Mouse (Mus musculus): Measurements from ENCODE around the gene Dclk1. TPM values are rescaled to one million over a fixed set of nuclear protein-coding genes. Genes with fewer than 3 reads are reported as not detected.

The Dclk1 gene
- polyA plus RNA-seq, 1 experiment = 2.2 TPM

DNA sequence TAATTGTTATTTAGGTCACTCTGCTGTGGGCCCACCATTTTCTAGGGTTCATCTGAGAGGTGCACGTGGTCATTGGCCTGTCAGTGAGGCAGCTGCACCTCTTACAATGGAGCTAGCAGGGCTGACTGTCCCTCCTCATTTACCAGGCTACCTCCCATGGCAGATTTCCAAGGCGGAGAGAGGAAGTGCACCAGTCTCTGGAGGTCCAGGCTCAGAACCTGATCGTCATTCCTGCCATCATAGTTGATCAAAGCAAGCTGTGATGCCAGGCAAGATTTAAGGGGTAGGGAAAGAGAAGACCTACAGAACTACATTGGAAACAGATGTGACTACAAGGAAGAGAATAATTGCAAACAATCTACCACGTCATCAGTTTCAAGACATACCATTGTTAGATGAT, 308.8 kb downstream of the Dclk1 start:
- H3K79me3 ChIP-seq (ENCODE audit: low read depth) = no peaks in the 10 kb centered on the region
- no peak overlapping the region for H3K4me3 ChIP-seq (ENCODE audit: insufficient read depth, poor library complexity, severe bottlenecking)
- no peak overlapping the region for H3ac ChIP-seq (ENCODE audit: control insufficient read depth, insufficient read length, low read depth)
- TF ChIP-seq USF1 (IDR thresholded peaks at IDR 0.05; ENCODE audit: low read depth) (no peak), MYOD1 (IDR thresholded peaks at IDR 0.05; ENCODE audit: control insufficient read depth, insufficient read length, low read depth) (no peak), FOSL1 (IDR thresholded peaks at IDR 0.05; ENCODE audit: insufficient read depth, low read length, poor library complexity, severe bottlenecking) (no peak), MAX (IDR thresholded peaks at IDR 0.05) (no peak), CEBPB (IDR thresholded peaks at IDR 0.05; ENCODE audit: low read depth) (no peak), MYOG (IDR thresholded peaks at IDR 0.05; ENCODE audit: control insufficient read depth, extremely low read depth, insufficient read length) (no peak), CTCF (IDR thresholded peaks at IDR 0.05; ENCODE audit: control insufficient read depth, insufficient read depth, insufficient read length) (no peak)
- H3K27me3 ChIP-seq (ENCODE audit: control insufficient read depth, insufficient read depth, insufficient read length) = no peaks in the 10 kb centered on the region
- H3K36me3 ChIP-seq (ENCODE audit: control insufficient read depth, insufficient read depth) = no peaks in the 10 kb centered on the region
- no peaks in the 10 kb centered on the region for H3K79me2 ChIP-seq (ENCODE audit: control insufficient read depth, insufficient read depth)

DNA sequence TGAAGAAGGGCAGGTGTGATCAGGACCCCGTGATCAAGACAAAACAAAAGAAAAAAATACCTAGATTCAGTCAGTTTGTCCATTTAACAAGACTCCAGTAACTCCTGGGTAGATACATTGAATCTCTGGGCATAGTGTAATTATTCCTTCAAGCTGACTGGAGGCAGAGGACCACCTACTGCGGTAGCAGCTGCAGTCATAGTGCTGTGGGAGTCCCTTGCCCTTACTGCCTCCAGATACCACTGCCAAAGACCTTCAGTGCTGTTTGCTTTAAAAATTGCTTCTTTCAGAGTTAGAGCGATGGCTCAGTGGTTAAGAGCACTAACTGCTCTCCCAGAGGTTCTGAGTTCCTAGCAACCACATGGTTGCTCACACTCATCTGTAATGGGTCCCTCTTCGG, 309.7 kb downstream of the Dclk1 start:
- TF ChIP-seq MYOD1 (IDR thresholded peaks at IDR 0.05; ENCODE audit: control insufficient read depth, insufficient read length, low read depth) (no peak), CTCF (IDR thresholded peaks at IDR 0.05; ENCODE audit: control insufficient read depth, insufficient read depth, insufficient read length) (no peak), MYOG (IDR thresholded peaks at IDR 0.05; ENCODE audit: control insufficient read depth, extremely low read depth, insufficient read length) (no peak), CEBPB (IDR thresholded peaks at IDR 0.05; ENCODE audit: low read depth) (no peak), MAX (IDR thresholded peaks at IDR 0.05) (no peak), USF1 (IDR thresholded peaks at IDR 0.05; ENCODE audit: low read depth) (no peak), FOSL1 (IDR thresholded peaks at IDR 0.05; ENCODE audit: insufficient read depth, low read length, poor library complexity, severe bottlenecking) (no peak)
- Histone ChIP-seq H3K27me3 (ENCODE audit: control insufficient read depth, insufficient read depth, insufficient read length) (no peaks in the 10 kb centered on the region), H3ac (ENCODE audit: control insufficient read depth, insufficient read length, low read depth) (no peak overlapping the region), H3K79me2 (ENCODE audit: control insufficient read depth, insufficient read depth) (no peaks in the 10 kb centered on the region), H3K4me3 (ENCODE audit: insufficient read depth, poor library complexity, severe bottlenecking) (no peak overlapping the region), H3K79me3 (ENCODE audit: low read depth) (no peaks in the 10 kb centered on the region), H3K36me3 (ENCODE audit: control insufficient read depth, insufficient read depth) (no peaks in the 10 kb centered on the region)

- Histone ChIP-seq H3K4me3 (ENCODE audit: insufficient read depth, poor library complexity, severe bottlenecking) (no peak overlapping the region), H3K27me3 (ENCODE audit: control insufficient read depth, insufficient read depth, insufficient read length) (no peaks in the 10 kb centered on the region), H3K36me3 (ENCODE audit: control insufficient read depth, insufficient read depth) (no peaks in the 10 kb centered on the region), H3K79me3 (ENCODE audit: low read depth) (no peaks in the 10 kb centered on the region), H3ac (ENCODE audit: control insufficient read depth, insufficient read length, low read depth) (no peak overlapping the region), H3K79me2 (ENCODE audit: control insufficient read depth, insufficient read depth) (no peaks in the 10 kb centered on the region)
- TF ChIP-seq USF1 (IDR thresholded peaks at IDR 0.05; ENCODE audit: low read depth) = no peak
- TF ChIP-seq CEBPB (IDR thresholded peaks at IDR 0.05; ENCODE audit: low read depth) = no peak
- no peak for TF ChIP-seq CTCF (IDR thresholded peaks at IDR 0.05; ENCODE audit: control insufficient read depth, insufficient read depth, insufficient read length)
- no peak for TF ChIP-seq MYOG (IDR thresholded peaks at IDR 0.05; ENCODE audit: control insufficient read depth, extremely low read depth, insufficient read length)
- no peak for TF ChIP-seq FOSL1 (IDR thresholded peaks at IDR 0.05; ENCODE audit: insufficient read depth, low read length, poor library complexity, severe bottlenecking)
- no peak for TF ChIP-seq MYOD1 (IDR thresholded peaks at IDR 0.05; ENCODE audit: control insufficient read depth, insufficient read length, low read depth)
- no peak for TF ChIP-seq MAX (IDR thresholded peaks at IDR 0.05)
Measured at GRCm38 (mm10) chr3:55553031-55553430, 310.9 kb downstream of the Dclk1 start.

DNA sequence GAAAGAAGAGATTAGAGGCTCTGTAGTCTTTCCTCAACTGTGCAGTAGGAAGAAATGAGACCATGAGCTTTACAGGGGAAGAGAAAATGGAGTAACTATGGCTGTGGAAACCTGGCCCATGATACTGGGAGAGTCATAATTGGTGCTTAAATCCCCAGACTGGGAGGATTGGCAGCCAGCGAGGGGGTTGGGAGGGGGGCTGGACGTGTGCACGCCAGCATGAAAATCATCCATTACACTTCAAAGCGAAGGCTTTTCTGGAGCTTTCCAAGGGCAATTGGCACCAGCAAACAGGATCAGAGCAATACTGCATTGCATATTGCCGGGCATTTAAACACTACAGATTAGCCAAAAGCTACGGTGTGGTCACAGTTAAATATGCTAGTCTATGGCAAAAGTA, 313.7 kb downstream of the Dclk1 start:
- no peaks in the 10 kb centered on the region for H3K27me3 ChIP-seq (ENCODE audit: control insufficient read depth, insufficient read depth, insufficient read length)

GRCm38 (mm10) chr3:55558570-55558969, 316.4 kb downstream of the Dclk1 start:
- no peak for TF ChIP-seq MAX (IDR thresholded peaks at IDR 0.05)
- TF ChIP-seq FOSL1 (IDR thresholded peaks at IDR 0.05; ENCODE audit: insufficient read depth, low read length, poor library complexity, severe bottlenecking) = no peak
- no peak for TF ChIP-seq MYOG (IDR thresholded peaks at IDR 0.05; ENCODE audit: control insufficient read depth, extremely low read depth, insufficient read length)
- no peak for TF ChIP-seq CTCF (IDR thresholded peaks at IDR 0.05; ENCODE audit: control insufficient read depth, insufficient read depth, insufficient read length)
- TF ChIP-seq CEBPB (IDR thresholded peaks at IDR 0.05; ENCODE audit: low read depth) = no peak
- TF ChIP-seq MYOD1 (IDR thresholded peaks at IDR 0.05; ENCODE audit: control insufficient read depth, insufficient read length, low read depth) = no peak
- TF ChIP-seq USF1 (IDR thresholded peaks at IDR 0.05; ENCODE audit: low read depth) = no peak
- Histone ChIP-seq H3K4me3 (ENCODE audit: insufficient read depth, poor library complexity, severe bottlenecking) (no peak overlapping the region), H3K36me3 (ENCODE audit: control insufficient read depth, insufficient read depth) (no peaks in the 10 kb centered on the region), H3K79me3 (ENCODE audit: low read depth) (no peaks in the 10 kb centered on the region), H3K27me3 (ENCODE audit: control insufficient read depth, insufficient read depth, insufficient read length) (no peaks in the 10 kb centered on the region), H3K79me2 (ENCODE audit: control insufficient read depth, insufficient read depth) (no peaks in the 10 kb centered on the region), H3ac (ENCODE audit: control insufficient read depth, insufficient read length, low read depth) (no peak overlapping the region)

More for the DNA sequence above, 313.7 kb downstream of the Dclk1 start:
- no peak overlapping the region for H3ac ChIP-seq (ENCODE audit: control insufficient read depth, insufficient read length, low read depth)
- no peak overlapping the region for H3K4me3 ChIP-seq (ENCODE audit: insufficient read depth, poor library complexity, severe bottlenecking)
- no peaks in the 10 kb centered on the region for H3K79me2 ChIP-seq (ENCODE audit: control insufficient read depth, insufficient read depth)
- no peaks in the 10 kb centered on the region for H3K36me3 ChIP-seq (ENCODE audit: control insufficient read depth, insufficient read depth)
- TF ChIP-seq MYOG (IDR thresholded peaks at IDR 0.05; ENCODE audit: control insufficient read depth, extremely low read depth, insufficient read length) (no peak), MYOD1 (IDR thresholded peaks at IDR 0.05; ENCODE audit: control insufficient read depth, insufficient read length, low read depth) (no peak), USF1 (IDR thresholded peaks at IDR 0.05; ENCODE audit: low read depth) (no peak), CTCF (IDR thresholded peaks at IDR 0.05; ENCODE audit: control insufficient read depth, insufficient read depth, insufficient read length) (no peak)
- H3K79me3 ChIP-seq (ENCODE audit: low read depth) = no peaks in the 10 kb centered on the region

- no peaks in the 10 kb centered on the region for H3K79me2 ChIP-seq (ENCODE audit: control insufficient read depth, insufficient read depth)
- H3ac ChIP-seq (ENCODE audit: control insufficient read depth, insufficient read length, low read depth) = no peak overlapping the region
- no peaks in the 10 kb centered on the region for H3K79me3 ChIP-seq (ENCODE audit: low read depth)
- no peak overlapping the region for H3K4me3 ChIP-seq (ENCODE audit: insufficient read depth, poor library complexity, severe bottlenecking)
- TF ChIP-seq USF1 (IDR thresholded peaks at IDR 0.05; ENCODE audit: low read depth) (no peak), MYOD1 (IDR thresholded peaks at IDR 0.05; ENCODE audit: control insufficient read depth, insufficient read length, low read depth) (no peak), MYOG (IDR thresholded peaks at IDR 0.05; ENCODE audit: control insufficient read depth, extremely low read depth, insufficient read length) (no peak), CTCF (IDR thresholded peaks at IDR 0.05; ENCODE audit: control insufficient read depth, insufficient read depth, insufficient read length) (no peak), MAX (IDR thresholded peaks at IDR 0.05) (no peak), CEBPB (IDR thresholded peaks at IDR 0.05; ENCODE audit: low read depth) (no peak)
- H3K27me3 ChIP-seq (ENCODE audit: control insufficient read depth, insufficient read depth, insufficient read length) = no peaks in the 10 kb centered on the region
- no peaks in the 10 kb centered on the region for H3K36me3 ChIP-seq (ENCODE audit: control insufficient read depth, insufficient read depth)
Measured at GRCm38 (mm10) chr3:55567476-55567875, 325.3 kb downstream of the Dclk1 start.
